Mouse (Mus musculus) embryo, embryonic 11 days (tissue): Measurements from ENCODE around the gene Pramel6.
"Not testable (repeated sequence)": the region's sequence is repeated elsewhere in the genome, so short reads cannot be mapped to it uniquely, and the experiment has no call there.

ENCODE experiments used
- DNase-seq: peaks from one replicate; pipeline ENCODE4 v3.0.0-alpha.2; 2015

The Pramel6 gene

GRCm38 (mm10) chr2:87506265-87506664, at the start of gene Pramel6:
Gene Pramel6, plus strand, starts transcription at chr2:87506565.
- DNase-seq: no peak

GRCm38 (mm10) chr2:87461769-87462168, 44.6 kb upstream of the Pramel6 start:
- DNase-seq: no peak

- peak; percentile 11 for DNase-seq
Observed at GRCm38 (mm10) chr2:87480207-87480606, 26.2 kb upstream of the Pramel6 start.

DNA sequence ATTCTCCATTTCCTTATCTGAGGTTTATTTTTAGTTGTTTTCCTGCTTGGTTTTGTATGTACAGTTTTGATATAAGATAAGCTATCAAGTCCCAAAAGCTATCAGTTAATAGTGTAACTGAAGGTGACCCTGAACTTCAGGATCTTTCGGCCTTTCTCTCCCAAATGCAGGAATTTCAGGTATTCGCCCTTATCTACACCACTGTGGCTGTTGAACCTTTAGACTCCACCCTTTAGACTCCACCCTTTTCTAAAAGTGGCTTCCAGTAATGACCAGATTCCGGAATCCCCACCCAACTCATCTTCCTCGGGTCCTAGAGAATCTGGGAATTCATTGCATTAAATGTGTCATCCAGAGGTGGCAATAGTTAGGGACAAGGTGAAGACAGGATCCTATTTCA, 25.2 kb upstream of the Pramel6 start:
- no peak for DNase-seq

DNA sequence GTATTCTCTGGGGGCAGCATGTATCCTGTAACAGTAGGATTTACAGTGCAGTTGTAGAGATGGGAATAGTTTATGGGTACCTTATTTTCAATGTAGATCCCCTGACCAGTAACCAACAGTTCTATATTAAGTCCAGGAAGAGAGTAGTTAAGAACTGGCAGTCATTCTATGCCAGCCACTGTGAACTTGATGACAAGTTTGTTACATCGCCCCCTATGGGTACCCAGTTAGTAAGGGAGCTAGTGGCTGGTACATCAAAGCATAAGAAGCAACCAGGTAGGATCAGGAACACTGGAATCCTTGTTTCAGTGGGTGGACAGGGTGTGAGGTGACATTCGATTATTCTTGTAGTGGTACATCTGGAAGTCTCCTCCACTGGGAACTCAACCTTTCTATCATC, 24.1 kb upstream of the Pramel6 start:
- DNase-seq: no peak

GRCm38 (mm10) chr2:87496993-87497392, 9.4 kb upstream of the Pramel6 start, which contains the start of gene Pramel7:
Gene Pramel7, minus strand, starts transcription at chr2:87497093.
- not testable (repeated sequence) for DNase-seq

GRCm38 (mm10) chr2:87515046-87515445, 8.7 kb downstream of the Pramel6 start:
- DNase-seq: no peak

DNA sequence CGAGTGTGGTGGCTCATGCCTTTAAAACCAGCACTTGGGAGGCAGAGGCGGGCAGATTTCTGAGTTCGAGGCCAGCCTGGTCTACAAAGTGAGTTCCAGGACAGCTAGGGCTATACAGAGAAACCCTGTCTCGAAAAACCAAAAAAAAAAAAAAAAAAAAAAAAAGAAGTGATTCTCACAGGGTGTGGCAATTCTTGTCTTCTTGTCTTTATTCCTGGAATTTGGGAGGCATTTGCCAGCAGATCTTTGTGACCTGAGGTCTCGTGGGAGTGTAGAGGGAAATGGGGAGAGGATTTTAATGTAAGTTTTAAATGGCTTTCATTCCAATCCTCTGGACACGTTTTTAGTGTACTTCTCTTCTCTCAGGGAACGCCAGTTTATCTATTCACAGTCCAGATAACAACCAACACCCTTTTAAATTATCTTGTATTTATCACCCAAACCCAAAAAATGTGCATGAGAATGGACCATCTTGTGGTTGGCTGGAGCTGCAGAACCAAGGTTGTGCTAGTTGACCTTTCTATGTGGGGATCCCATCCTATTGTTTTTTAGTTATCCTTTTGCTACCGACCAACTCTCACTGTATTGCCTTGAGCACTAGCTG, 9.2 kb downstream of the Pramel6 start:
- no peak for DNase-seq

GRCm38 (mm10) chr2:87516581-87516980, 10.2 kb downstream of the Pramel6 start:
- no peak for DNase-seq

- DNase-seq: no peak
Observed at GRCm38 (mm10) chr2:87520651-87521050, 14.3 kb downstream of the Pramel6 start.

- DNase-seq: peak; percentile 61
Observed at GRCm38 (mm10) chr2:87525899-87526616, 19.7 kb downstream of the Pramel6 start.

DNA sequence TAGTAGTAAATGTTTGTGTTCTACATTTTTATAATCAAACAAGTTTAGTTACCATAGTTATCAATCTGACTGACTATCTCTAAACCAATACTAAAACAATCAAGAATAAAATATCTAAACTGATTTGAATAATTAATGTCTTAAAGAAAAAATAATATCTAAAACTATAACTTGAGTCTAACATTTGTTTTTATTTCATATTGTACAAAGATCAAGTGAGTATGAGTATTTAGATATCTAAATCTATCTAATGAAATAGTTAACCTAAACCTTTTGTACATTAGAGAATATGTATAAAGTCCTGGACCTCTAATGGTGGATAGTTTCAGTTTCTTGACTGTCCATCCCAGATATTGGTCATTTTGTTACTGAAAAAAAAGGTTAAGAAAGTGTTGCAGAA, 25.1 kb downstream of the Pramel6 start, which contains the start of gene Olfr153:
TSS of gene Olfr153 (plus strand) at position 301 of the 400 bp plus-strand sequence.
- no peak for DNase-seq

DNA sequence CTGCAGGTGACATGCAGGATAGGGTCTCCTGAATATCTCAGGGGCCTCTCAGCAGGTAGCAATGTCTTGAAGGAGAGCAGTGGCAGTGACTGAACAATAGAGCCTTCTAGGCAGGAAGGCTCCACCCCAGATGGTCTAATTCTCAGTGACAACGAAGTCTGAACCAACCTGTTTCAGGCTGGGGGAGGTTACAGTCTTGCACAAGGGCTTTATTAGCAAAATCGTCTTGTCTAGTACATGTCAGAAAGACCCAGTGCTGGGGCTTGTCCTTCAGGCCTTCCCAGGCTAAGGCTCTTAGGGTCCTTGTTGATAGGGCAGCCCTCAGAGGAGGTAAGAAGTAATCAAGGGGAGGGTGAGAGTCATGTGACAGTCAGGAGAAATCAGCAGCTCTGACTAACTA, 28.5 kb downstream of the Pramel6 start:
- DNase-seq: no peak

- DNase-seq: no peak
Observed at GRCm38 (mm10) chr2:87545442-87545841, 39.1 kb downstream of the Pramel6 start, which contains the start of gene Olfr1128. Gene Olfr1128, minus strand, starts transcription at chr2:87545542.
